Mouse (Mus musculus) adrenal gland, postnatal 36 days (tissue): ENCODE results near the gene Ube2q1. TPM values are rescaled to one million over a fixed set of nuclear protein-coding genes. Genes with fewer than 3 reads are reported as not detected.
A peak's percentile ranks its signal among the peaks of the same experiment; 100 is the strongest.

Experiments
- DNase-seq, 2 experiments: peaks; one replicate each; pipeline ENCODE4 v3.0.0; 2021; ENCODE audit warnings: mixed read lengths in 1 of 2
- long read RNA-seq, 2 experiments: library from polyadenylated mRNA; stranded (forward); transcript quantifications; one replicate each; pipeline ENCODE4 v2.0.0; 2021; ENCODE audit warnings: borderline sequencing depth in 2 of 2
- total RNA-seq, 2 experiments: library from RNA; stranded (reverse); gene quantifications; 2 replicates each; pipeline ENCODE4 v1.2.3; 2021

Gene Ube2q1
- 10 to 100 TPM; 63.9 to 64.4 TPM for total RNA-seq
- long read RNA-seq, experiment 1, transcript Ube2q1-201 (13 exons, 3,077 nt): major isoform, 121 of 144 reads
- long read RNA-seq, experiment 1, partial matches to known transcripts: 5 of 144 reads
- long read RNA-seq, experiment 1, other reads (novel, unspliced or antisense): 18 of 144 reads
- long read RNA-seq, experiment 2, transcript Ube2q1-201 (13 exons, 3,077 nt): major isoform, 31 of 35 reads
- long read RNA-seq, experiment 2, partial matches to known transcripts: 0 of 35 reads
- long read RNA-seq, experiment 2, other reads (novel, unspliced or antisense): 4 of 35 reads

GRCm38 (mm10) chr3:89772968-89773709 lies at the start of gene Ube2q1:
Gene Ube2q1 (plus strand): TSS chr3:89773616.
- DNase-seq: peak; percentile 98 to 99

- peak; percentile 77 to 78 for DNase-seq
Measured at GRCm38 (mm10) chr3:89727028-89727427, 46.4 kb upstream of the Ube2q1 start.

GRCm38 (mm10) chr3:89728848-89729247 lies 44.6 kb upstream of the Ube2q1 start:
- no peak for DNase-seq

- DNase-seq: peak; percentile 93 to 94
Measured at GRCm38 (mm10) chr3:89730350-89731331, 42.8 kb upstream of the Ube2q1 start.

GRCm38 (mm10) chr3:89732091-89732490 lies 41.3 kb upstream of the Ube2q1 start:
- DNase-seq: no peak

GRCm38 (mm10) chr3:89738509-89738908 lies 34.9 kb upstream of the Ube2q1 start:
- DNase-seq: no peak

GRCm38 (mm10) chr3:89752307-89752706 lies 21.1 kb upstream of the Ube2q1 start:
- DNase-seq: peak in 1 of 2 experiments; percentile 17

GRCm38 (mm10) chr3:89755283-89755682 lies 18.1 kb upstream of the Ube2q1 start:
- no peak for DNase-seq

GRCm38 (mm10) chr3:89757851-89758250 lies 15.6 kb upstream of the Ube2q1 start:
- no peak for DNase-seq

- DNase-seq: no peak
Measured at GRCm38 (mm10) chr3:89759786-89760185, 13.6 kb upstream of the Ube2q1 start.

GRCm38 (mm10) chr3:89764119-89764724 lies 9.2 kb upstream of the Ube2q1 start, which contains the start of gene Chrnb2:
Gene Chrnb2 (minus strand): TSS chr3:89764632.
- peak; percentile 86 to 89 for DNase-seq

- DNase-seq: no peak
Measured at GRCm38 (mm10) chr3:89769584-89769983, 3.8 kb upstream of the Ube2q1 start.

- no peak for DNase-seq
Measured at GRCm38 (mm10) chr3:89770425-89771002, 2.9 kb upstream of the Ube2q1 start.

- DNase-seq: peak; percentile 70 to 78
Measured at GRCm38 (mm10) chr3:89772588-89772967, 838 bp upstream of the Ube2q1 start.

- peak; percentile 41 to 55 for DNase-seq
Measured at GRCm38 (mm10) chr3:89773740-89774211, 360 bp downstream of the Ube2q1 start.

- DNase-seq: no peak
Measured at GRCm38 (mm10) chr3:89774236-89774960, 982 bp downstream of the Ube2q1 start.

GRCm38 (mm10) chr3:89776001-89776400 lies 2.6 kb downstream of the Ube2q1 start:
- DNase-seq: no peak

GRCm38 (mm10) chr3:89780102-89780501 lies 6.7 kb downstream of the Ube2q1 start:
- DNase-seq: no peak

- peak in 1 of 2 experiments; percentile 48 for DNase-seq
Measured at GRCm38 (mm10) chr3:89781640-89782039, 8.2 kb downstream of the Ube2q1 start.

GRCm38 (mm10) chr3:89784991-89785753 lies 11.8 kb downstream of the Ube2q1 start:
- DNase-seq: peak; percentile 93
